Mouse (Mus musculus) heart, postnatal 0 days (tissue): ENCODE results near the gene Txndc11.

ENCODE experiments used
- CTCF ChIP-seq: IDR thresholded peaks from 2 replicates; pipeline ENCODE4 v1.5.1; 2016; ENCODE audit warnings: antibody characterized with exemption, control low read depth, low read depth
- EP300 ChIP-seq: IDR thresholded peaks from 2 replicates; pipeline ENCODE4 v1.6.1; 2016; ENCODE audit warnings: antibody characterized with exemption, low read depth

GRCm38 (mm10) chr16:11093717-11094386 is 40.6 kb downstream of the Txndc11 start:
- TF ChIP-seq CTCF (no peak), EP300 (no peak)
